Mouse (Mus musculus) spleen, adult 2 months (tissue): ENCODE results near the gene Nupr1.

ENCODE experiments used
- CTCF ChIP-seq: fragments of 200-500 bp; IDR thresholded peaks from 2 replicates; pipeline ENCODE4 v1.5.1; 2011; ENCODE audit warnings: mild to moderate bottlenecking, inconsistent platforms; ENCODE audit not compliant: insufficient read depth, insufficient read length, insufficient replicate concordance; ENCODE audit errors: extremely low read depth
- POLR2A ChIP-seq: fragments of 200-500 bp; IDR thresholded peaks from 2 replicates; pipeline ENCODE4 v1.6.1; 2011; ENCODE audit warnings: low read depth, low read length, inconsistent platforms

DNA sequence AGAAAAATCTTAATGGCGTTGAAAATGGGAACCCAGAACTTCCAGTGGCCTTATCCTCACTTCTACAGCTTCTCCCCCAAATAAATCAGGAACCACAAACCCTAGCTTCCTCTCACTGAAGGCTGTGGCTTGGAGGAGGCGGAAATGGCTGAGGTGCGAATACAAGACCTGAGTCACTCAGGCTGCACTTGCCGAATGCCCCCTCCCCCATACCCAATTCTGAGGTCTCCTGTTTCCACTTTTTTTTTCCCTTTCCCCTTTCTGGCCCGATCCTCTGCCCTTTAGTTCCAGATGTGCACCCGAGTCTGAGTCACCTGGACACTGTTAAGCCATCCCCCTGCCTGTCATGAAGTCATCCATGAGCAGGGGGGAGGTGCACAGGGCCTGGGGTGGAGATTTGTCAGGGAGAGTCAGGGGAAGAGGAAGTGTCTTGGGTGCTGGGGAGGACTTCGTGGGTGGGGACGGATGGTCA is 46.1 kb downstream of the Nupr1 start, which contains the start of gene Apobr:
- no peak for TF ChIP-seq CTCF
- TF ChIP-seq POLR2A = no peak
